Mouse (Mus musculus) liver, adult 2 months (tissue): ENCODE results near the gene Slamf6.

Experiments used
- CTCF ChIP-seq: fragments of 200-500 bp; IDR thresholded peaks from 2 replicates; pipeline ENCODE4 v1.5.1; 2011; ENCODE audit warnings: low read depth, low read length, control low read depth
- POLR2A ChIP-seq: fragments of 200-500 bp; IDR thresholded peaks from 2 replicates; pipeline ENCODE4 v1.6.1; 2011; ENCODE audit warnings: low read length, control low read depth; ENCODE audit not compliant: insufficient read depth; ENCODE audit errors: extremely low read depth

DNA sequence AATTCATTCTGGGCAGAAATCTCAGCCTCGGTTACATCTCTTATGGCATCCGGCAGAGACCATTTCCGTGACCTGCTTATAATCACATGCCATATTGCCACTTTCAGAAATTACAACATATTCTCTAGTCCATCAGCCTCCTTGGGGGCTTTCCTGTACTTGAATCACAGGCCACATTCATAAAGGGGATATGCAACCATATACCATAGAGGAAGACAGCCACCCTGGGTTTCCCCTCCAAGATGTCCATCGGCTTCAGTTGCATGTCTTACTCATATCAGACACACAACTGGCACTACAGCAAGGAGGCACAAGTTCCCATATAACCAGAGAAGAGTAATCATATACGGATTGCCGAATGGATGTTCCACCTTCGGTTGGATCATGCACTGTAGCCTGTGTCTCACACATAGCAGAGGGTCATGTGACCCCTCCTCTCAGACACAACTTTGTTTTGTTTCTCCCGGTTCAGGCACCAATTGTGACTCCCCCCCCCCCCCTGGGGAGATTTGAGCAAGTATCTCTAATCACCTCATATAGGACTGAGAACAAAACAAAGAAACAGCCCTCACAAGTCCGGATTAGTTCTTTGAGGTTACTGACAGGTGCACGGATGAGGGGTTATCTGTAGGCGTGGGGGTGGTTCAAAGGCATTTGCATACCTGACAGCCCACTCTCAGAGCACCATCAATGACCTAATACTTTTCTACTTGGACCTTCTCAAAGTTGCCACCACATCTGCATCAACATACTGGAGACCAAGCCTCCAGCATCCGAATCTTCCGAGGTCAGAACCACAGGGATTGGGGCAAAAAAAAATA lies 1.5 kb upstream of the Slamf6 start:
- no peak for TF ChIP-seq CTCF
- TF ChIP-seq POLR2A = no peak
